Mouse (Mus musculus) lung, postnatal 14 days (tissue): ENCODE measurements around the gene AU022751.
"Not testable (repeated sequence)": the region's sequence is repeated elsewhere in the genome, so short reads cannot be mapped to it uniquely, and the experiment has no call there.

ENCODE experiments used
- DNase-seq: peaks from one replicate; pipeline ENCODE4 v3.0.0; 2021

The AU022751 gene

DNA sequence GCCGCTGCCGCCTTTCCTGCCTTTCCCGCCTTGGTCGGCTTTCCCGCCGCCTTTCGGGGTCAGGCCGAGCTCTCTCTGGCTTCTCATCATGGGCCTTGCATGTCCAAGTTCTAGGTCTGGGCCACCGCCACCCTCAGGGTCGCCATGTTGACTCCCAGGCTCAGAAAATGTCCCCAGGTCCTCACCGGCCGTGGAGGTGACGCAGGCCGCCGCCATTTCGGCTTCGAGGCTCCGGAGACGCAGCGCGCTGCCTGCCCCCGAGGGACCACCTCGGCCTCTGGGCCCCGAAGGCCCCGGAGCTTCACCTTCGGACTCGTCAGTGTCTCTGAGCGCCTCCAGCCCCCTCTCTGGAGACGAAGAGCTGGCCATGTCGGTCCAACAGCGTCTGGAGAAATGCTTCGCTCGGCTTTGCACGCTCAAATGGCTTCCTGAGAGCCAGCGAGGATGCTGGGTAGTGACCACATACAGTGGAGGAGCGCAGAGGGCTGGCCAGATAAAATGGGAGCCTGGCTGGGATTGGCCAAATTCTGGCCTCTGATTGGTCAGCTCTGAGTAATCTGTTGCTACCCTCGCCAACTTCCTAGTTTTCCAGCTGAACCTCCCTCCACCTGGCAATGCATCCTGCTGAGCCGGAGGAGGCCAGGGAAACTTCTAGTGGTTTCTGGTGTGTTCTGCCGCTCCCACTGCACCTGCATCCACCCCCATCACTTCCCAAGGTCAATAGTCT is at the start of gene AU022751:
AU022751 (minus strand) TSS at position 466 of the 727 bp plus-strand sequence.
- DNase-seq: no peak

DNA sequence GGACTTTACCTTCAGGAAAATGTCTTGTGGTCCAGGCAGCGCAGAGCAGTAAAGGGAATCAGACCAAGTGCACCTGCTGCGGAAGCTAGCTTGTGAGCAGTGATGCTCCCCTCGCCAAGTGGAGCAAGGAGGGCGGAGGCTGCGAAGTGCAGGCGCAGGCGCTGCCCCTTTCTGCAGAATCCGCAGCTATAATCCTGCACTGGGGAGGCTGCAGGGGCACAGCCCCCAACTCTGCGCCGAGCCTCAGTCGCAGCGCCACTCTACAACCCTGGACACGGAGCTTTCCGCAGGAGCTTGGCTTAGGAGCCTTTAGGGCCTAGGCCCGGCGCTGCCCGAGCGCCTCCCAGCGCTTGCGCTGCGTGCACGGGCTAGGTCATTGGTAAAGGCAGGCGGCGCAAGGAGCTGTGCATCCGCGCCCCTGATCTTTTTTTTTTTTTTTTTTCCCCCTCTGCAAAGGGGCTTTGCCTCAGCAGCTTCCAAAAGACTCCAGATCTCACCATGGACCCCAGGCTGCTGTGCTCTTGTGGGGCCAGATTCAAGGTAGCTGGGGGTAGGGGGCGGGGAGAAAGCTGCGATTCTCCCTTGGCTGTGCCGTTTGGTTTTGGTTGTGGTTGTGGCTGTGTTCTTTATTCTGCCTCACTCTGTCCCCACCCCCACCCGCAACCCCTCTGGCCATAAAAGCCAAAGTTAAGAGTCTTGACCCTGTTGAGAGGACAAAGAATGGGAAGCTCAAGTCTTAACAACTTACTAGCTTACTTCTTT is 9.0 kb upstream of the AU022751 start:
- DNase-seq: no peak

DNA sequence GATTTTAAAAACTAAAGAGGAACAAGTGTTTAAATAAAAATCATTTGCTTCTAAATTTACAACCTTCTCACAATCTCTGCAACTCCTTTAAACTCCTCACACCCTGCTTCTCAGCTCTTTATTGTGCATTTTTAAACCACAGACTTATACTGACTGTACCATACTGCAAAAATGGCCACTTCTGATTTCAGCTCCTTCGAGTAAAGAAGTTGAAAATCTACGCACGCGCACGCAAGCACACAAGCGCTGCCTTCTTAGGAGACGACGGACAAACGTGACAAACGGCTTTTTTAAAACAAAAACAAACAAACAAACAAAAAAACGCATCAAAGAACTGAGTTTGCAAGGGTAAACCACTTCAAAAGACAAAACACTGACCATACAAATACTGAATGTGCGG is 8.3 kb upstream of the AU022751 start:
- DNase-seq: no peak

DNA sequence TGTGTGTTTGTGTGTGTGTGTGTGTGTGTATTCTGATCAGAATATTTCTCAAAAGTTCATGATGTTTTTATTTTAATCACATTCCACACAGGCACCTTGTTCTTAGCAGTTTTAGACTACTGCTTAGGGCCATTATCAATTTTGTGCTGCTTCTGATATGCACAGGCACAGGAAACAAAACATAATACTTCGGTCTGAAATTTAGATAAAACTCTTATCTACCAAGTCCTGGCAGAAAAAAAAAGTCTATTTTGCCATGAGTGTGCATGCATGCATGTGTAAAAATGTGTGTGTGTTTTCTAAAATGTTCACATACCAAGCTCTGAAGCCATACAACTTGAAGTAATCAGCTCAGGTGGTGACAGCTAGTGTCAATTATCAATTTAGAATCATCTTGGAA is 21.7 kb downstream of the AU022751 start:
- no peak for DNase-seq

DNA sequence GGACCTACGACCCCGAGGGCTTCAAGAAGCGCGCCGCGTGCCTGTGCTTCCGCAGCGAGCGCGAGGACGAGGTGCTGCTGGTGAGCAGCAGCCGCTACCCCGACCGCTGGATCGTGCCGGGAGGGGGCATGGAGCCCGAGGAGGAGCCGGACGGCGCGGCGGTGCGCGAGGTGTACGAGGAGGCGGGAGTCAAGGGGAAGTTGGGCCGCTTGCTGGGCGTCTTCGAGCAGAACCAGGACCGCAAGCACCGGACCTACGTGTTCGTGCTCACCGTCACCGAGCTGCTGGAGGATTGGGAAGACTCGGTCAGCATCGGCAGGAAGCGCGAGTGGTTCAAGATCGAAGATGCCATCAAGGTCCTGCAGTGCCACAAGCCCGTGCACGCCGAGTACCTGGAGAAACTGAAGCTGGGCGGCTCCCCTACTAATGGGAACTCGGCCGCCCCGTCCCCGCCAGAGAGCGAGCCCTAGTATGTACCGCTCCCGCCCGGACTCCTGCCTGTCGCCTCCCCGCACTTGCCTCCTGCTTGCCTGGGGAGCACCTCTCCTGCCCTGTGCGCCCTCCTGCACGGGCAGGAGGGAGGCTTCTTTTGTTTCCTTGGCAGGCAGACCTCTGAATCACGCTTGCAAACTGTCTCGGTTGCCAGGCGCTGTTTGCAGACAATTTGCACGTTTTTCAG is 35.1 kb downstream of the AU022751 start:
- not testable (repeated sequence) for DNase-seq

DNA sequence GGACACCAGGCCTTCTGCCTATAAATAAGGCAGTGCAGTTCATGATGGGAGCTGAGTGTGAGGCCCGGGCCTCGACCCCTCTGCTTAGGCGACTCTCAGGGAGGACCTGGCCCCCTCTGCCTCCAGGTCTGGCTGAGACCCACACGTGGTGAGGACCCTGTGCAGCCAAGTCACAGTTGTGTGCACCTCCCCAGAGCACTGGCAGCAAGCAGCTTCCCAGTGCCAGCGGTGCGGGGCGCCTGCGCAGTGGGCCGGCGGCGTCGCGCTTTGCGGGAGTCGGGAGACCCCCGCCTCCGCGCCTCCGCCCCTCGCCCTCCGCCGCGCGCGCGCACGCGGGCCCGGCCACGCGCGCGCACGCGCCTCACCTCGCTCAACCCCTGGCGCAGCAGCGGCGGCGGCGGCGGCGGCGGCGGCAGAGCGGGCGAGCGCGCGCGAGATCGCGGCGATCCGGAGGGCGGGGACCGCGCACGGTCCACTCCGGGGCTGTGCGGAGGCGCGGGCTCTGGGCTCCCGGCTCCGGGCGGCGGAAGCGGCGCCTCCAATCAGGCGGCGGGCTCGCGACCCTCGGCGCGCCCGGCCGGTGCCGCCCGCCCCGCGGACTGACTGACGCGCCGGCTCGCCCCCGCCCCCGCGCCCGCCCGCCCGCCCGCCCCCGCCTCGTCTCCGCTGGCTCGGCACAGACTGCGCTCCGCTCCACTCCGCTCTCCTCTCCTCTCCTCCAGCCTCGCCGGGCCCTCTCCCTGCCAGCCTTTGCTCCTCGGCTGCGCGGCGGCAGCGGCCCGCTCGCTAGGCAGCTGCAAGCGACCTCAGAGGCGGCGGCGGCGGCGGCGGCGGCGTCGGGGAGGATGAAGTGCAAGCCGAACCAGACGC is 35.9 kb downstream of the AU022751 start, which contains the start of gene Nudt11:
Nudt11 (plus strand) TSS at position 388 of the 870 bp plus-strand sequence.
- not testable (repeated sequence) for DNase-seq
